Mouse (Mus musculus) spleen, postnatal 14 days (tissue): ENCODE measurements around the gene Cdk6.
"Not testable (repeated sequence)": the region's sequence is repeated elsewhere in the genome, so short reads cannot be mapped to it uniquely, and the experiment has no call there.

Experiments
- DNase-seq, 2 experiments: peaks; one replicate each; pipeline ENCODE4 v3.0.0; 2021 to 2022; ENCODE audit warnings: low spot score in 2 of 2

Gene Cdk6

DNA sequence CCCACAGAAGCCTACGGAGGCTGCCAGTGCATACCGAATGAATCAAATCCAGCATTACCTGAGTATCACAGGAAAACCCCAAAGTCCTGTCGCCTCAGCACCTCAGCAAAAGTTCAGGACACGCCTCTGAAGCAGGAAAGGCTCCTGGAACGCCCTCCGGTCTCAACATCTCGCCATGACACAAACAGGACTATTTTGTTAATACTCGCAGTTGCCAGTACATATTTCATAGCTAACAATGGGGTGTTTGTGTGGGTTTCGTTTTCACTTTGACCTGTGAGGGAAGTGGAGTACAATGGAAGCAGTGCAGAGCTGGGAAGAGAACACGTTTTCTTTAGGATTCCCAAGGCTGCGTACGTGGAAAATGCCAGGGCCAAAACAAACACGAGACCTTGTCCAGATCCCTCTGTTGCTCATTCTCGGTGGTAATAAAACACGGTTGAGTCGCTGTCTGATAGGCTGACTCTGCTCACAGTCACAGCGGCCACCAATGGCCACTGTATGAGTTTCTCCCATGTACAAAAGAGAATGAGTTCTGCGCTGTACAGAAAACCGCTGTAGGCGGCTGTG is 91.9 kb downstream of the Cdk6 start:
- not testable (repeated sequence) for DNase-seq

DNA sequence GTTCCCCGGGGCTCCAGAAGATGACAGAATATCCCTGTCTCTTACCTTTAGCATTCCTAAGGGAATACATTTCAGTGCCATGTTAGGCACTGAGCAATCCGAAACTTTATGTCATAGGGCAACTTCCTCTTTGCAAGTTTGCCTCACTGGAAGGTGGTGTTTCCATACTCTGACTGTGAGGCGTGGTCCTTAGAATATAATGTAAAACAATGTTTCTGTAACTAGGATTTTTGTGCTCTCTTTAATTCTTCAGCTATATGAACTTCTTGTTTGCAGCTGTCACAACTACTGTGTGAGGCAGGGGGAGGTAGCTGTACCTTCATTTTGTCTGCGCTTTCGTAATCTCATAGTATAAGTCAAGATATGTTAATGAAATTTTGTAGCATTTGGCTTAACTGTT is 92.8 kb downstream of the Cdk6 start:
- not testable (repeated sequence) for DNase-seq

DNA sequence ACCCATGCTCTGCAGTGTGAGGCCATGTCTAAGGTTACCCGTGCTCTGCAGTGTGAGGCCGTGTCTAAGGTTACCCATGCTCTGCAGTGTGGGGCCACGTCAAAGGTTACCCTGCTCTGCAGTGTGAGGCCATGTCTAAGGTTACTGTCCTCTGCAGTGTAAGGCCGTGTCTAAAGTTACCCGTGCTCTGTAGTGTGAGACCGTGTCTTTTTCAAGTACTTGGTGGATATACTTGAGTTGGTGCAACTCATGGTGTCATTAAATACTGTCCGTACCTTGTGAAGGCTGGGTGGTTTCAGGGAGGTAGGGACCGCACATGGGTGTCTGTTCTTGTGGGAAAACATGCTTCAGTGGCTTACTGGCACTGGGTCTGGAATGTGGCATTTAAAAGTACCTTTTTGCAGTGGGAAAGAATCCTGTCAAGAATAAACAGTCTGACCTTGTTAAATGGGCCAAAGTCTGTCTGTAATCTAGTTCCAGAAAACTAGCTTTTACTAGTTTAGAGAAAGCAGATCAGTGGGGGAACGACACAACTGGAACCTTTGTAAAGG is 97.2 kb downstream of the Cdk6 start:
- not testable (repeated sequence) for DNase-seq

DNA sequence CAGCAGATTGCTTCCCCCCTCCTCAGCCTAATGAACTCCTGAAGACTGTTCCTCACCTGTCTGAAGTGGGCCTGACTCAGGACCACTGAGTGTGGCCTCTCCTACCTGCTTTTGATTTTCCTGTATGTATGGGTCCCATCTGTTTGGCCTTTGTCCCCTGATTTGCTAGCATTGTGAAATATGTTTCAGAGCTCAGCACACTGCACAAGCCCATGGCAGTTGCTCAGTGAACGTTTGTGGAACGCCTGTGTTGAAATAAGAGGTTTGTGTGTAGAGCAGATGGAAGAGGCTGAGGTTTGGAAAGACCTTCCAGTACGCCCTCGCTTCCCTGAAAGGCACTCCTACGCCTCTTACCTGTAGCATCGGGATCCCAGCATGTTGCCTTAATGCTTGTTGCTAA is 98.1 kb downstream of the Cdk6 start:
- not testable (repeated sequence) for DNase-seq

DNA sequence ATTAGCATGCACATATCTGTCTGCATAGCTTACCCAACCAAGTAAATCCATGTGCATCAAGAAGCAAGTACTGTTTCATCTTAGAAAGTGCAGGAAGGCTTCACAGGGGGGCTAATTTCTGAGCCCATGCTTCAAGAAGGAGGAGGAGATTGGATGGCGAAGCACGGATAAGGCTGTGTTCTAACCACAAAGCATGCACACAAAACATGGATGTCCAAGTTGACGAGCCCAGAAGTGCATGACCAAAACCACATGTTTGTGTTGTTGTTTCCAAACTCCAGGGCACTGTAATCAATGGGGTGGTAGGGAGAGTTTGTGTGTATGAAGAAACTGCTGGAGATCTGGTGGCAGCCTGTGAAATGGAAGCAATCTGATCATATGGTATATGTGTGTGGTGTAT is 101.2 kb downstream of the Cdk6 start:
- DNase-seq, result not testable (repeated sequence)

DNA sequence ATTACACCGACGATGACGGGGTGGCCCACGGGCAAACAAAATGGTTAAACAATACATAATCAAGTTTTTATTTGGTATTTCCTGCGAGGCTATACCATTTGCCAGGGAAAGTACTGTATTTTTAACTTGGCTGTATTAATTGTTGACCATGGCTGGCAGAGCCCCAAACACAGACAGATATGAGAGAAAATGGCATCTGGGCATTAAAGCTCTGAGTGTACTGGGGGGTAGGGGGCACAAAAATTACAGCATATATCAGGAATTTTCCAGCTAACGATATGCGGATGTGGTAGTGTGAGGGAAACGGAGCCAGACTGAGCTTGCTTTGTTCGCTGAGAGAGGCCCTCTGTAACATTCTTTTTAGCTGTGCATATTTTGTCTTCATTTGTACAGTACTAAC is 109.9 kb downstream of the Cdk6 start:
- not testable (repeated sequence) for DNase-seq

DNA sequence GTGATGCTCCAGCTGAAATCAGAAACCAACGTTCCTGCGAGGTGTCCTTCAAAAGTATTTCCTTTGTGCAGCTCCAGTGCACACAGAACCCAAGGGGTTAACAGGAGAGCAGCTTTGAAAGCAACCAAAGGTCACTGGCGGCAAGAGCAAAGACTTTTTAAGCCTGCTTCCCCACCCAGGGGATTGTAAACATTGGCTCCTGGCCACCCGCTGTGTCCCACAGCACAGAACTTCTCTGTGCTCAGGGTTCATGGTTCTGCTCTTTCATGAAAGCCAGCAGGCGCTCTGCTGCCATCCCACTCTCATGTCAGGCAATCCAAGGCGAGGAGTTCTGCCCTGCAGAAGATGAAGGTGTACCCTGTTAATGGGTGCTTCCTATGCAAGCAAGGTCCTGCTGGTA is 112.7 kb downstream of the Cdk6 start:
- not testable (repeated sequence) for DNase-seq

DNA sequence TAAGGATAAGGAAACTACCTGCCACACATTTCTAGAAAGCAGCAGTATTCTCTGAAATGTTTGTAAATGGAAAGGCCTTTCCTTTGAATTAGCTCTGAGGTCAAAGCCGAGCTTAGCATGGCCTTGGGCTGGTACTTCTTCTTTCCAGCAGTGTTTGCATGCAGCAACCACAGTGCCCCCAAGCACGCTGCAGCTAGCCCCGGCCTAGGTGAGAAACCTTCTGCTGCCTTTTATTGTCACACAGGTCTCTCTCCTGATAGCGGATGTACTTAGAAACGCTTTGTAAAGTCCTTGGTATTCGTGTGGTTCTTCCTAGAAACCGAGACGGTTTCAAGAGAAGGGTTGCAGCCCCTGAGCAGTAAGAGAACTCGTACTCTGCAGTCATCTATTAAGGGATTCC is 119.6 kb downstream of the Cdk6 start:
- DNase-seq, result no peak

DNA sequence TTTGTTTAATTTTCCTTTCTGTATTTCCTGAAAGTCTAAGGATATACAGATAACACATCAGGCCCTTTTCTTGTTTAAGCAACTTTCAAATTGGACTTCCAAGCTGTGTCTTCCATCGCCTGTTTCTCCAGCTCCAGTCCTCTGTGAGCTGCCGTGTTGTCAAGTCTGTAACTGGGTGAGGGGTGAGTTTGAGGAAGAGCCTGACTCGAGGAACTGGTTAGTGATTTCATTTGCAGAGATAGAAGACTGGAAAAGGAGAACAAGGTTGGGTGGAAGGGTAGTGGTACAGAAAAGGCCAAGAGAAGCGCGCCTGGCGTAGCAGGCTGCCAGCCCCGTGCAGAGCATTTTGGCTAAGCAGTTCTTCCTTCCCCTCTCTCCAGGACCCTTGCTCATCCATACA is 120.1 kb downstream of the Cdk6 start:
- DNase-seq, result no peak

DNA sequence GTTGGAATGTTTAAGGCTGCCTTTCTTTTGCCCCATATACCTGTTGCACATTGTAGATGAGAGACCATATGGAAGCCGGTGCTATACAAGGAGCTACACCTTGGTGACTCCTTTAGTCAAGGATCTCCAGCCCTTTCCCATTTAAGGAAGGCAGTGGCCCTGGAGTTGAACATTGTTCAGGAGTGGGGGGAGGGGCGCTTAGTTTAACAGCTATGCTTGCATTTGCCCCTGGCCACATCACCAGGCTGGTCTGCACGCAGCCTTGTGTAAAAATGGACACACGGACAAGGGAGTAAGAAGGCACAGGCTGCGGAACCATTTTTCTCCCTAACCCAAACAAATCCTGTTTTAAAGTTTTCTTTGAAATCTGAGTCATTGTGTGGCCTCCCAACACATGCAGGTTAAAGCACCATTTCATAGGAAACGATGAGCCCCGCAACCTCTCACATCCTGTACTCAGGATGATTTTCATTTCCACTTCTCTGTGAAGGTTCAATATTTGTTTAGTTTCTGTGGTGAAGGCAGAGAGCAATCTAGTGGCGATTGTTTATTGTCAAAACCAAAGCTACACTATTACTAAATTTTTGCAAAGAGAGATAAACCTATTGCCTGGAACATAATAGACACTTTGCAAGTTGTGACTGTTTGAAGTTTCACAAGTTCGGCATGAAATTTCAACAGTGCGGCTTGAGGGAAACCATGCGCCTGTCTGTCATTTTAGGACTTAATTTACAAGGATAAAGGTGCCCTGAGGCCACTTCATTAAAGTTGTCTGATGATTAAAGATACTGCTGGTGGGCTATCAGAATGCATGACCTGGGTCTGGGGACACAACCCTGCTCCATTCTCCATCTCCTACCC is 121.8 kb downstream of the Cdk6 start:
- no peak for DNase-seq

DNA sequence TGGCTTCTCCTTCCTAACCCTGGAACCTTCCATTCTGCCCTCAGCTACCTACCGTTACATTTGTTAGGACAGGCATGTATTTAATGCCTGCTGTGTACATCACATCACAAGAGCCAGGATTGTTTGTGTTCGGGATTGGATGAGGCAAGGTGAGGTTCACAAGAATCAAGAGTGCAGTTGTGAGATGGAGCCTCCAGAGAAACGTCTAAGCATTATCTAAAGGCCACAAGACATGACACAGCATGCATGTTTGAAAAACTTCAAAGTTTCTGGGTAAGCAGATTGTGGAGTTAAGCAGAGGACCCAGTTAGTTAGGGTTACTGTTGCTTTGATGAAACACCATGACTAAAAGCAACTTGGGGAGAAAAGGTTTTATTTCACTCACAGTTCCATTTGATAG is 122.5 kb downstream of the Cdk6 start:
- no peak for DNase-seq

DNA sequence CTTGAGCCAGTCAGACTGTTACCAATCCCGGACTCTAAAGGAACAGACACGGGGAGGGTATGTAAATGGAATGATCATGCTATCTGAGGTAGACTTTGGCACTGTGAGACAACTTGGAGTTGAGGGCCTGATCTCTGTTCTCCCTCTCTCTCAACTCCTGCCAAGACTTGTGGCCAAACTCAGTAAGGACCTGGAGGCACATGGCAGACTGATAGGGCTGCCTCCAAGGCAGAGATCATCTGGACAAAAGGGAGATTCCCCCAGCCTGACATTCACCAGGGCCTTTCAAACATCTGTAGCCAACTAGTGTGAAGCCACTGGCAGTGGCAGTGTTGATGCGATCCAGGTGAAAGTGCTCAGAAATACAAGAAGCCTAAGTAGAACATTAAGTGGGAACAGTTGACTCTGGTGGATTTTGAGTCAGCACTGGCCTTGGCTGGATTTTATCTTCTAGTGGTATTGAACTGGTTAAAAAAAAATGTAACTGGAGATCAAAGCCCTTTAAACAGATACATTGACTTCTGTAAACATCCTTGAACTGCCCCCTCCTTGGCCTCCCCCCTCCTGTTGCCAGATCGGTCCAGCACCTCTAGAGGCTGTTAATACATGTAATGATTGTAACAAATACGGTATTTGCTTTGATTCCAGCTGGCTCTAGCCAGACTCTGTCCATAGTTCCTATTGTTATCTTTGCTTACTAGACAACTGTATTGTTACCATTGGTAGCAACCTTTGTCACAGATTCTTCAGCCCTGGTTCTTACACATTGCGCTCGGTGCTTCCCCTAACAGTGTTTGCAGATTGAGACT is 125.0 kb downstream of the Cdk6 start:
- no peak for DNase-seq

DNA sequence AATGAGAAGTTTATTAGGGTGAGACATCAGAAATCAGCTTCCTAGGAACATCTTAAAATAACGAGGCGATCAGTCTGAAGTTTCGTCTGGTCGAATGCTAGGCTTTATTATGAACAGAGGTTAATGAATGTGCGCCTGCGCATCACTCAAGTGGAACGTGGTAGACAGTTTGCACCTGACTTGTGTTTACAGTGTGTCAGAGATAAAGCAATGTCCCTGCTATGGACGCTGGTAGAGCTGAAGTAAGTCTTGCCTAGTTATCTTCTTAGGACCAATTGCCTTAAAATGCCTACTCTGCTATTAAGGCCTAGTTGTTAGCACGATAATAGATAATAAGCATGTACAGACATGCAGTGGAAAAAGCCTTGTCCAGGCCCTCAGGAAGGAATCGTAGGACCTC is 129.6 kb downstream of the Cdk6 start:
- DNase-seq, result no peak

DNA sequence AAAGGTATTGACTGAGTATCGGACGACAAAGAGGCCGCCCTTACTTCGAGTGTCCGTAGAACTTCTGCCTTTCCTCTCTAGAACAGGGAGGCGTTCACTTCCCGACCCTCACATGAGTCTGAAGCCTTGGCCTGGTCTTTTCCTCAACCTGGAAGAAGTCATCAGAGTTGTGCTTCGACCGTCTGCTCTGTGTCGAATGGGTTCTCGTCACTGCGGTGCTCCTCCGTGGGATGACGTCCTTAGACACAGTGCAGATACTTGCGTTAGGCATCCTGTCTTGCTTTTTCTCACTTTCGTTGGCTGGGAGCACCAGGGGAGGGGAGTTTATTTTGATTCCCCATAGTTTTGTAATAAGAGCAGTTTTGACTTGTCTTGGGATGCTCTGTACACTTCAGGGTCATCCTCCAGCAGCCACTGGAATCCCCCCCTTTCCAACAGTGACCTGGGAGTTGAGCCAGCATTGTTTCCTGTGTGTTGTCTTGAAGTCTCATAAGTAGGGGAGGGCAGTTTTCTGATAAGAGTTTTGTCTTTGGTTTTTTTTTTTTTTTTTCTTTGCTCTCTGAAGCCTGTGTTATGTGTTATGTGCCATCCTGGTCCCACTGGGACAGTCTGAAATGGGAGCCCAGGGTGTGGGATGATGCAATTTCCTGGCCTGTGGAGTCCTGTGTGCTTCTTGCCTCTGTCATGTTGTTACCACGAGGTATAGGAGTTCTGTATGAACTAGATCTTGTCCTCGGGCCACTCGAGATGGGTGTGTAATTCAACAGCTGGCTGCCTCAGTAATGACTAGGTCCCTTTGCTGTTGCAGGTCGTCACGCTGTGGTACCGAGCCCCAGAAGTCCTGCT is 131.2 kb downstream of the Cdk6 start:
- DNase-seq, result no peak

DNA sequence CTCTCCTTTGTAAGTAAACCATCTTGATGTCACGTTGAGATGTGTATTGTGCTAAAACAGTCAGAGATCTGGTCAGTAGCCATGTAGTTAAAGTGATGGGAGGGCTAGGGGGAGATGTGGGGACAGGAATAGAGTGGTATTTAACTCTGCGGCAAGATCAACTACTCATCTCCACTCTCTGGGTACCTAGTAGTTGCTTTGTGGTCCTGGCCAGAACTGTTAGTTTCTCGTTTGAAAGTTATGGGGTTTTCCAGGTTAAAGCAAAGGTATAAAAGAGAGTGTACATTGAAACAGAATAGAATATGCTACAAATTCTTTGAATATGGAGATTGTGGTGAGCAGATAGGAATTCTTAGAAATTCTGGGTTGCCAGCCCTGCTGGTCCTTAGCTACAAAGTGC is 136.4 kb downstream of the Cdk6 start:
- no peak for DNase-seq

DNA sequence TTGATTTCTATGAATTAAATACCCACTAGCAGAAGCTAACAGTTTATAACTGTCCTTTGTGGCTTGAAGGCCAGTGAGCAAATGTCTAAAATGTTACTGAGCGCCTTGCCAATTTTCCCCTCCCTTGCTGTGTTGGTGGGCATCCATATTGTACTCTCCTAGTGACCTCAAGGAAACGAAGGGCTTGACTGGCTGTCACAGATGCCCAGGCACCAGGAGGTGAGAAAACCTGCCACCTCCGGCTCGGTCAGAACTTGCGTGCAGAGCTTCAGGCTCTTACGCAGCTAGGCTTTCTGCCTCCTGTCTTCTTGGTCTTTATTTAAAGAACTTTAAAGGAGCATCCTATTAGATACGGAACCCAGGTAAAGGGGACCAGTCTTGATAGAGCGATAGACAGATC is 136.9 kb downstream of the Cdk6 start:
- no peak for DNase-seq

DNA sequence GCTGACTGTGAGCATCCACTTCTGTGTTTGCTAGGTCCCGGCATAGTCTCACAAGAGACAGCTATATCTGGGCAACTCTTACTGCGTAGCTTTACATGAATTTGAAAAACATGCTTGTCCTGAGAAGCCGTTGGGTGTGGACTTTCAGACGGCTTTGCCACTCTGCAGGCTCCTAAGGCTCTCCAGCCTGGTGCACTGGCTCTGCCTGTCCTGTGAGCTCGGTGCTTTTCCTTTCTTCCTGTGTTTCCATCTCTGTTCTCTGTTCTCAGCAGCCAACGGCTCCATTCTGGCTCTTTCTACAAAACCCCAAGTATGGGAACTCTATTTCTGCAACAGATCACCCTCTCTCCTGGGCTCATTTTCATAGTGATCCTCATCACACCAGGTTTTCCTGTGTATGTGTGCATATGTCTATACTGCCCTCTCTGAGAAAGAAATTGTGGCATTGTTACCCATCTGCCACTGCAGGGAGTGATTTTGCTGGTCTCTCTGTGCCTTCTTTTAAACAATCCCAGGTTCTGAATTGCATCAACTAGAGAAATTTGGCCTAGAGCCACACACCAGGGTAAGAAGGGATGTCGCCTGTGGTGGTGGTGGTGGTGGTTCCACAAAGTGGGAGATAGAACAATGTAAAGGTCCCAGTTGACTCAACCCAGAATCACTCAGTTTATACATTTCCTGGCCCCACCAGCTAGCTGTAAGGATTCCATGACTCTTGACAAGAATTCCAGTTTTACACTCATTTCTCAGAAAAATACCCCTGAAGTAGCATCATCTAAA is 137.9 kb downstream of the Cdk6 start:
- no peak for DNase-seq

DNA sequence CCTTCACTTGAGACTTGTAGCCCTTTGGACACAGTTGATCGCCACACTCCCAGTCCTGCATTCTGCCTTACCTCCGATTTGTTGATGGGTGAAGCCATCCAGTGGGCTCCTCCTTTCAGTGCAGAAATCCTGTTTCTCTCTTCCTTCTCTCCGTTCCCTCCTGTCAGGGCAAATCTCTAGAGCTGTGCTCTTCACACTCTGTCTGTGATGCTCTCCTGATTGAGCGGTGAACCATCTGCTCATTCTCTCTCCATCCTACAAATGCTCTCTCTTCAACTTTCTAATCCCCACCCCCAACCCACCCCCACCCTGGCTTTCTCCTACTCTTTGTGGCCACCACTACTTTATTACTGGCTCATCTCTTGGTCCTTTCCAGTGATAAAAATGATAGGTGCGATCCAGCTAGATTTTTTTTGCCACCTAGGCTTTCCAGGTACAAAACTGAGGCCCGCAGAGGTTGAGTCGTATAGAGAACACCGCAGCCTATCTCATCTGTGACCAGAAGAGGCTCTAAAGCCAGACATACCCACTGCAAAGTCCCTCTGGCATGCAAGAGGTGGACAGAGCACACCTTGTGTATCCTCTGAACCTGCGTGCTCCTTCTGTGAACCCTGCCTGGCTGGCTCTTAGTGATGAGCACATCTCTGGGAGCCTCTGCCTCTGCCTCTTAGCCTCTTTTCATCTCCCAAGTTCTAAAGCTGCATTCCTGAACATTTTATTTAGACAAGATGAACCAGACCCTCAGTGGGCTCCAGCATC is 139.5 kb downstream of the Cdk6 start:
- no peak for DNase-seq

DNA sequence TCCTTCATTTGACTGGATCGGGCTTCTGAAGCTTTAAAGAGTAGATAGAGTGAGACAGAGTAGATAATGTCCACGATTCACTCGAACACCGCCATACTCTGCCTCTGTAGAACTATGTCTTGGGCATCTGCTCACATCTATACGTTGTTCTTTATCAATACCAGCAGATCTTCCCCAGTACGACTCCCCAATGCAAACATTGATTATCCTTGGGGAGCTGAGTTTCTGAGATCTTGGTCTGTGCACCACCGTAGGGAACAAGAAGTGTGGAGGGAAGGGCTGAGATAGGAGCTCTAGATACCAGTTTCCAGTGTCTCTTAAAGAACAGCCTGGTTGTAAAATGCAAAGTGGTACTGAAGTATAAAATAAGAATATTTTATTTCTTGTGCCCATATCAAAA is 141.2 kb downstream of the Cdk6 start:
- no peak for DNase-seq
